Mouse (Mus musculus) intestine, postnatal 0 days (tissue): Measurements from ENCODE around the gene Cish. TPM values are rescaled to one million over a fixed set of nuclear protein-coding genes. Genes with fewer than 3 reads are reported as not detected.

Experiments
- ATAC-seq: fragments of 200-750 bp; cut with Nextera tagmentation; 2 replicates; pipeline ENCODE4 v1.8.0; 2017; ENCODE audit warnings: mild to moderate bottlenecking, moderate TSS enrichment, moderate library complexity
- H3K27ac ChIP-seq: fragments of 300-500 bp; sonication (generic); 2 replicates; pipeline ENCODE4 v1.5.1; 2014; ENCODE audit warnings: mild to moderate bottlenecking, low read depth, low read length, moderate library complexity
- H3K27me3 ChIP-seq: fragments of 300-500 bp; sonication (generic); replicated peaks from 2 replicates; pipeline ENCODE4 v1.6.1; 2014; ENCODE audit warnings: low read length, mixed read lengths; ENCODE audit not compliant: control insufficient read depth, insufficient read depth
- H3K36me3 ChIP-seq: fragments of 300-500 bp; sonication (generic); 2 replicates; pipeline ENCODE4 v1.6.1; 2014; ENCODE audit warnings: mild to moderate bottlenecking, moderate library complexity; ENCODE audit not compliant: control insufficient read depth, insufficient read depth
- H3K4me1 ChIP-seq: fragments of 300-500 bp; sonication (generic); replicated peaks from 2 replicates; pipeline ENCODE4 v1.6.1; 2014; ENCODE audit warnings: antibody characterized with exemption, low read length, mixed read lengths; ENCODE audit not compliant: control insufficient read depth, insufficient read depth
- H3K4me2 ChIP-seq: fragments of 300-500 bp; sonication (generic); replicated peaks from 2 replicates; pipeline ENCODE4 v1.6.1; 2014; ENCODE audit warnings: low read depth, mild to moderate bottlenecking, moderate library complexity
- H3K4me3 ChIP-seq: fragments of 300-500 bp; sonication (generic); 2 replicates; pipeline ENCODE4 v1.5.1; 2014; ENCODE audit warnings: low read depth, low read length
- H3K9ac ChIP-seq: fragments of 300-500 bp; sonication (generic); 2 replicates; pipeline ENCODE4 v1.6.1; 2014; ENCODE audit warnings: mild to moderate bottlenecking, low read depth, low read length
- H3K9me3 ChIP-seq: fragments of 300-500 bp; sonication (generic); 2 replicates; pipeline ENCODE4 v1.6.1; 2016; ENCODE audit warnings: mixed run types; ENCODE audit not compliant: control insufficient read depth
- CTCF ChIP-seq: sonication (generic); IDR thresholded peaks from 2 replicates; pipeline ENCODE4 v1.5.1; 2016; ENCODE audit warnings: low read depth, mild to moderate bottlenecking, control low read depth, antibody characterized with exemption, moderate library complexity
- WGBS: fragments of 180-500 bp; shearing (Covaris S2); extraction: QIAGEN DNeasy Blood & Tissue Kit; methylation state at CpG from one replicate; pipeline ENCODE4 v1.1.7; 2014; 5-methylcytosine and 5-hydroxymethylcytosine counted together
- polyA plus RNA-seq: library from polyadenylated mRNA; unstranded; fragments of >200 nt; fragmentation: Nextera tagmentation; extraction: Ambion mirVana; gene quantifications from 2 replicates; pipeline ENCODE4 v1.2.1, GENCODE M21; 2015

Cish gene
- polyA plus RNA-seq, 1 experiment from 2014 or later = 12.1 TPM

- Histone ChIP-seq H3K4me2 (0 out of 2 replicates have a peak overlapping the region, but pooled peaks have one; percentile 18), H3K4me3 (no peak overlapping the region), H3K9me3 (no peaks in the 10 kb centered on the region), H3K9ac (no peak overlapping the region), H3K27ac (no peak overlapping the region), H3K4me1 (no peaks in the 10 kb centered on the region), H3K27me3 (no peaks in the 10 kb centered on the region), H3K36me3 (no peaks in the 10 kb centered on the region)
- 73% methylated on average over 2 of the region's 2 CpGs for WGBS
- TF ChIP-seq CTCF = no peak
- ATAC-seq = no peak
Measured at GRCm38 (mm10) chr9:107287294-107287693, 8.5 kb upstream of the Cish start.

DNA sequence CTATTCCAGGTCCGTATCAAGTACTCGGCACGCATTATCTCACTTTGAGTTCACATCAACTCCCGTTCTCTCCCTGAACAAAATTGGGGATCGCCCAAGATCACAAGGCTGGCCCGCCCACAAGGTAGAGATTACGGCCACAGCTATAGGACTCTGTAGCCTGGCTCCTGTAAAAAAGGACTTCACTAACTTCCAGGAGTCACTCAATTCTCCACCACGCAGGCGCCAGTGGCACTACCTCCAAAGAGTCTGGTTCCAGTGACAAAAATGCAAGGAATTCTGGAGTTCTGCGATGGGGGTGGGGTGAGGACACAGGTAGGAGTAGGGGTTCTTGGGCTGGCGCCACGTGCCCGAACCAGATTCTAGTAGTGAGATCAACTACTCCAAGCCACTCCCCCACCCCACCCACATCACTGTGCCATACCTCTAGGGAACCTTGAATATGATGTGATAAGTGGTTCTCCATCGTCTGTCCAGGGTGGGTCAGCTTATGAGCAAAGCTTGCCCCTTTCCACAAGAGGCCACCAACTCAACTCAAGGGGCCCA is 7.6 kb upstream of the Cish start:
- Histone ChIP-seq H3K4me2 (peak overlapping the region; percentile 82), H3K4me3 (peak overlapping the region; percentile 45), H3K36me3 (no peaks in the 10 kb centered on the region), H3K4me1 (no peaks in the 10 kb centered on the region), H3K27me3 (no peaks in the 10 kb centered on the region), H3K9me3 (no peaks in the 10 kb centered on the region), H3K27ac (peak overlapping the region; percentile 91; the same call in 1 of the 2 replicates), H3K9ac (no peak overlapping the region)
- no peak for ATAC-seq
- no peak for TF ChIP-seq CTCF
- WGBS = 70% methylated on average over 14 of the region's 14 CpGs

GRCm38 (mm10) chr9:107288711-107289110 is 7.1 kb upstream of the Cish start:
- Histone ChIP-seq H3K4me3 (peak overlapping the region; percentile 45), H3K9me3 (no peaks in the 10 kb centered on the region), H3K4me1 (no peaks in the 10 kb centered on the region), H3K27ac (peak overlapping the region; percentile 91), H3K27me3 (no peaks in the 10 kb centered on the region), H3K9ac (peak overlapping the region; percentile 56; the same call in 1 of the 2 replicates), H3K4me2 (peak overlapping the region; percentile 82), H3K36me3 (no peaks in the 10 kb centered on the region)
- 32% methylated on average over 8 of the region's 8 CpGs for WGBS
- peak; percentile 75 for ATAC-seq
- no peak for TF ChIP-seq CTCF

- H3K36me3 ChIP-seq = no peaks in the 10 kb centered on the region
- peak within 1 kb of the TSS; percentile 91 for H3K27ac ChIP-seq
- H3K27me3 ChIP-seq = no peaks in the 10 kb centered on the region
- ATAC-seq = peak; percentile 88
- H3K4me2 ChIP-seq = peak within 1 kb of the TSS; percentile 82
- H3K9ac ChIP-seq = peak within 1 kb of the TSS; percentile 56
- H3K4me3 ChIP-seq = peak within 1 kb of the TSS; percentile 45
- 2% methylated on average over 49 of the region's 49 CpGs for WGBS
- no peaks in the 10 kb centered on the region for H3K9me3 ChIP-seq
- TF ChIP-seq CTCF = peak; percentile 58
- H3K4me1 ChIP-seq = no peaks in the 10 kb centered on the region
Measured at GRCm38 (mm10) chr9:107289211-107290076, 6.4 kb upstream of the Cish start, which contains the start of gene Mapkapk3. TSS of gene Mapkapk3 (minus strand) at chr9:107289877.

GRCm38 (mm10) chr9:107290897-107291296 is 4.9 kb upstream of the Cish start:
- Histone ChIP-seq H3K4me3 (no peak overlapping the region), H3K9ac (no peak overlapping the region), H3K27ac (no peak overlapping the region), H3K36me3 (no peaks in the 10 kb centered on the region), H3K9me3 (no peaks in the 10 kb centered on the region), H3K4me1 (no peaks in the 10 kb centered on the region), H3K4me2 (no peak overlapping the region), H3K27me3 (no peaks in the 10 kb centered on the region)
- WGBS = 27% methylated on average over 10 of the region's 10 CpGs
- TF ChIP-seq CTCF = peak; percentile 98
- no peak for ATAC-seq

- H3K27ac ChIP-seq = no peak overlapping the region
- 3% methylated on average over 6 of the region's 6 CpGs for WGBS
Measured at GRCm38 (mm10) chr9:107294249-107294648, 1.6 kb upstream of the Cish start.

More at GRCm38 (mm10) chr9:107294249-107294648, 1.6 kb upstream of the Cish start:
- ATAC-seq = no peak
- Histone ChIP-seq H3K36me3 (no peaks in the 10 kb centered on the region), H3K9me3 (no peaks in the 10 kb centered on the region), H3K9ac (no peak overlapping the region), H3K4me3 (no peak overlapping the region), H3K27me3 (no peaks in the 10 kb centered on the region), H3K4me1 (peaks cover 6% of the 10 kb centered on the region; the same call in 1 of the 2 replicates), H3K4me2 (no peak overlapping the region)
- peak; percentile 98 for TF ChIP-seq CTCF
